In the genomic region with DNA sequence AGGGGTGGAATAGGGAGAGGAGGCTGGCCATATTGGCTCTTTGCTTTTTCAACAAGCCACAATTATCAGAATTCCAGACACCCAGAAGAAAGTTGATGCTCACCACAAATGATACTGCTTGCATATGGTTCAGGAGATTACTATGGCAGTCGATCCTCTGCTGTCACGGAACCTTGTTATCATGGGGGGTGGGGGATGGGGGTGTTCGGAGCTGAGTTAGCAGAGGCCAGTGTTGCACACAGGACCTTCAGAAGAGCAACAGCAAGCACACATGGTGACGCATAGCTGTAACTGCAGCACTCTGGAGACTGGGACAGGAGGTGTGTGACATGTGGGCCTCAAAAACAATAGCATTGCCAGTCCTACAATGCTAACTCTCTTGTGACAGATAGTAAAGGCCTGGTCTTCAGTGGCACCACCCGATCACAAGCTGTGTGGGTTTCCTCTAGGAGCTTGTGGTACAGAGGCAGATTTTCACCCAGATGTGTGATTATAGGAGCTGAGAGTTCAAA, we compare ENCODE assay signal across 27 mouse cellular contexts.
DNase-seq lines count a peak whose midpoint lies in the region; ATAC-seq and TF ChIP-seq lines count a peak whose summit lies in the region.
"Had no signal": no experiment of that assay in that cellular context is flagged by ENCODE, and none has a peak within 500 bp of the region (broad histone marks: within the 10 kb centered on the region; RNA-seq: fewer than 3 reads in every experiment).

No protein-coding gene starts in this region.

- intact Hi-C loops in left cerebral cortex, adult 2 months (cut with DNase I), result no loop called here

- no peak for TF ChIP-seq CTCF in left cerebral cortex, adult 2 months (IDR thresholded peaks at IDR 0.05)

- no peaks in the 10 kb centered on the region for H3K27me3 ChIP-seq in liver, embryonic 16.5 days (ENCODE audit: control insufficient read depth, insufficient read depth, low read depth, low read length)
- H3K27me3 ChIP-seq: embryonic facial prominence, embryonic 15.5 days; heart, embryonic 15.5 days; neural tube, embryonic 13.5 days had no signal

- no peaks in the 10 kb centered on the region for H3K9me3 ChIP-seq in liver, embryonic 16.5 days (replicated peaks; ENCODE audit: control insufficient read depth, low read length)
- H3K9me3 ChIP-seq: embryonic facial prominence, embryonic 15.5 days; heart, embryonic 15.5 days; limb, embryonic 10.5 days; midbrain, embryonic 10.5 days; neural tube, embryonic 13.5 days had no signal

- H3K9ac ChIP-seq in liver, embryonic 16.5 days (ENCODE audit: low read depth, low read length), result no peak overlapping the region
- H3K9ac ChIP-seq: embryonic facial prominence, embryonic 15.5 days; heart, embryonic 15.5 days; hindbrain, embryonic 14.5 days; neural tube, embryonic 13.5 days had no signal

- peak overlapping the region; percentile 11; the same call in 1 of the 2 replicates for H3K27ac ChIP-seq in liver, embryonic 16.5 days (ENCODE audit: low read length)
- H3K27ac ChIP-seq in left cerebral cortex, adult 2 months, result no peak overlapping the region
- H3K27ac ChIP-seq: embryonic facial prominence, embryonic 15.5 days; heart, embryonic 15.5 days; hindbrain, embryonic 14.5 days; limb, embryonic 10.5 days; midbrain, embryonic 10.5 days; neural tube, embryonic 13.5 days had no signal

- WGBS in liver, embryonic 16.5 days (ENCODE audit: insufficient replicate concordance), result 17% methylated on average over 5 of the region's 5 CpGs

- H3K4me2 ChIP-seq in liver, embryonic 16.5 days (ENCODE audit: low read depth, low read length), result peak overlapping the region; percentile 17; the same call in 1 of the 2 replicates
- H3K4me2 ChIP-seq: embryonic facial prominence, embryonic 15.5 days; heart, embryonic 15.5 days; hindbrain, embryonic 14.5 days; neural tube, embryonic 13.5 days had no signal

- H3K36me3 ChIP-seq in liver, embryonic 16.5 days (ENCODE audit: control insufficient read depth, insufficient read depth), result peaks cover 2% of the 10 kb centered on the region; the same call in 1 of the 2 replicates

- H3K4me1 ChIP-seq in liver, embryonic 16.5 days (ENCODE audit: control insufficient read depth, low read depth, low read length), result peaks cover 12% of the 10 kb centered on the region
- H3K4me1 ChIP-seq: embryonic facial prominence, embryonic 15.5 days; limb, embryonic 10.5 days; midbrain, embryonic 10.5 days; neural tube, embryonic 13.5 days had no signal

- no peak overlapping the region for H3K4me3 ChIP-seq in liver, embryonic 16.5 days (ENCODE audit: low read depth, low read length)
- H3K4me3 ChIP-seq in left cerebral cortex, adult 2 months, result no peak overlapping the region
- H3K4me3 ChIP-seq: embryonic facial prominence, embryonic 15.5 days; heart, embryonic 15.5 days; limb, embryonic 10.5 days; midbrain, embryonic 10.5 days; myocyte; neural tube, embryonic 13.5 days had no signal

- DNase-seq in adrenal gland, postnatal 14 days, result peak; percentile 35
- no peak for DNase-seq in adrenal gland, postnatal 25 days
- DNase-seq in MEL-GATA-1-ER (ENCODE audit: extremely low read depth, low read depth) (peak; percentile 17), liver (peak; percentile 59)
- DNase-seq in left cerebral cortex, adult 2 months (ENCODE audit: extremely low spot score in 1 of 2, low spot score in 2 of 2), result no peak
- no peak for DNase-seq in lung, postnatal 25 days (ENCODE audit: low spot score)
- DNase-seq in B cell, adult 2 months, result no peak
- DNase-seq: cerebellum, adult 18-20 months; cerebellum, postnatal 14 days; embryo, embryonic 11 days; heart, postnatal 36 days; kidney, adult 18-20 months; kidney, postnatal 10 days; lung, postnatal 10 days; right cerebral cortex, postnatal 4 days; thymus, postnatal 36 days had no signal

- ATAC-seq in liver, embryonic 16.5 days (ENCODE audit: low read depth), result peak; percentile 85
- ATAC-seq: forebrain, embryonic 16.5 days; inflammation-experienced regulatory T-cells, adult 6 months; midbrain, embryonic 16.5 days had no signal

Comparison
In these comparisons a context has a peak if more than half of its experiments do, and no peak if none do; other contexts are left out.
1. DNase-seq: peak in adrenal gland, postnatal 14 days (single experiment), MEL-GATA-1-ER (single experiment) and liver (single experiment); none in adrenal gland, postnatal 25 days (single experiment), left cerebral cortex, adult 2 months (0 of 2), lung, postnatal 25 days (single experiment) and B cell, adult 2 months (0 of 2).